Mouse (Mus musculus) spleen, postnatal 14 days (tissue): ENCODE measurements around the gene Cyb561d1.
A peak's percentile ranks its signal among the peaks of the same experiment; 100 is the strongest.

Experiments
- DNase-seq, 2 experiments: peaks; one replicate each; pipeline ENCODE4 v3.0.0; 2021 to 2022; ENCODE audit warnings: low spot score in 2 of 2

Cyb561d1 gene

DNA sequence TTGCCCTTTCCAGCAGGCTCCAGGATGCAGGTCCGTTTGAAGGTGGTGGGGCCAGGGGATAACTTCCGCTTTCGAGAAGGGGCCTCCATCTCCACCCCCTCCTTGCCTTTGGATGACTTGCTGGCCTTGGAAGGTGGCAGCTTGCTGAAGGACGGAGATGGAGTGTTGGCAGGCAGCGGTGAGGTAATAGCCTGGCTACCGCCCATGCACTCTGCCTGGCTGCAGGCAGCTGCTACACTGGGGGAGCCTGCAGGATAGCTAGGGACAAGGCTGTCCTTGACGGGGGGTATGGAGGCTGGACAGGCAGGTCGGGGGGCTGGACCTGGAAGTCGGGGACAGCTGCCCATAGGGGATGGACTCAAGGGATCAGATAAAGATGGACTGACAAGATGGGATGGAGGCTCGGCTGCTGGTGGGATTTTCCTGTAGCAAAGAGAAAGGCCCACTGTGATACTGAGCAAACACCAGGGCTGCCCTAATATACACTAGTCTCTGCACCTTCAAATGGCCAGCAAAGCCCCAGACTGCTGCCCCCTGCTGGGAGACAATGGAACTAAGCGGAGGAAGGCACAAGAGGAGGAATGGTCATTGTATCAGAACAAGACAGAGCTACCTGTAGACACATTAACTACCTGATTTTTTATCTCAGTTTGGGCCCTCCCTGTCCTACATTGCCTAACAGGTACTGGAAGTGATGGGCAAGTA, 2.8 kb upstream of the Cyb561d1 start:
- DNase-seq = peak; percentile 61 to 81

DNA sequence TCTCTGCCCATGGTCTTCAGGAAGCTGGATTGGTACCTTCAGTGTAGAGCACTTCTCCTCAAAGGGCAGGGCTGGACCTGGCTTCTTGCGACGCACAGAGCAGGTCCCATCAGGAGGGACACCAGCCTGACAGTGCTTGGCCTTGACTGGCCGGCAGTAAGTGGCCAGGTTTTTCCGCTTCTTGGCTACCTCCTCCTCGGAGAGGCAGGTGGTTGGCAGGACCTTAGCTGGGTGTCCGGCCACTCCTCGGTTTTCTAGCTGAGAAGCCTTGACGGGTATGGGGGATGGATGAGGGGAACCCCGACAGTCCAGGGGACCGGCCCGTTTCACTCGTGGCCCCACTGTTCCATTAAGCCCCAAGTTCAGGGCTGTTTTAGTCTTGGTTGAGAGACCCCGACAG, 2.2 kb upstream of the Cyb561d1 start:
- no peak for DNase-seq

DNA sequence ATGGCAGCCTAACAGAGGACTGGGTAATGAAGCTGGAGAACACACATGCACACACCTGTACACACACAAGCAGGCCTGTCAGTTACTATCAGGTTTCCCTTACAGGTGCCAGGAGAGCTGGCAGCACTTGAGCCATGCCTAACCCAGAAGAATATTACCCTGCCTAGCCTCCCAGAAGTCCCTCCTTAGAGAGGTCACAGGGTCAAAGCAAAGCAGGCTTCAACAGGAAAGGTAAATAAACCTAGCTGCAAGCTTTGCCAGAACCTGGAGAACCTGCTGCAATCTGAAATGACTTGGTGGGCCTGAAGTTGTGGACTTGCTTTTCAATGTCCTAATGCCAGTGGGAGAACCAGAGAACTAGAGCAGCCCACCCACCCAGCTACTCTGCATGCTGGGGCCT, 1.5 kb upstream of the Cyb561d1 start:
- DNase-seq = no peak

DNA sequence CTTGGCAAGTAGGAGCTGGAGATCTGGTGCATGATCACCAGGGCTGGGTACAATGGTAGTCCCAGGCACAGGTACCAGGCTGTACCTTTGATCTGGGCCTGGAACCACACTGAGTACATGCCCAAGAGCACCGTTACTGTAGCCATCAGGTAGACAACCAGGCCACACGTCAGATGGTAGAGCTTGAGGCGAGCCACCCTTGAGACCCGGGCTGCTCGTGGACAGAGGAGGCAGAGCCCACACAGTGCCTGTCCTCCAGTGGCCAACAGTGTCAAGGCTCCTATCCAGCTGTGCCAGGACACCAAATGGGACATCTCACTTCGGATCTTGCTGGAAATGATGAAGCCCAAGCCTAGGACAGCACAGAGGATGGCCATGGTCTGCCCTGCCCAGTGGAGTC, 1.8 kb downstream of the Cyb561d1 start:
- no peak for DNase-seq

DNA sequence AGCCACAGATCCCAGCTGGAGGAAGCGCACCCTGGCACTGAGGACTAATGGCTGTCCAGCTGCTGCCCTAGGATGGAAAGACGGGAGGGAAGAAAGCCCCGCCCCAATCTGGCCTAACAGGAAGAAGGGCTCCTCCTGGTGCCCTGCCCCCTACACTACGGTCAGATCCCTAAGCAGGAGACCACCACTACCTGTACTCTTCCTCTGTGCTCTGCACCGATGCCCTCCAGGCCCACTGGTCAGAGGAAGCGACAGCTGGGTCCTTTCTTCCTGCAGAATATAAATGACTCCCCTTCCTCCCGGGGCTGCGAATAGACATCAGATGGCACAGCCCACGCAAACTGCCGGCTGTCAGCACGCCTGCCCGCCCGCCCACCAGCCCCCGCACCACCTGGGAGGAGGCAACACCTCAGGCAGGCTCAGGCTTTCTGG, 3.9 kb downstream of the Cyb561d1 start:
- no peak for DNase-seq

DNA sequence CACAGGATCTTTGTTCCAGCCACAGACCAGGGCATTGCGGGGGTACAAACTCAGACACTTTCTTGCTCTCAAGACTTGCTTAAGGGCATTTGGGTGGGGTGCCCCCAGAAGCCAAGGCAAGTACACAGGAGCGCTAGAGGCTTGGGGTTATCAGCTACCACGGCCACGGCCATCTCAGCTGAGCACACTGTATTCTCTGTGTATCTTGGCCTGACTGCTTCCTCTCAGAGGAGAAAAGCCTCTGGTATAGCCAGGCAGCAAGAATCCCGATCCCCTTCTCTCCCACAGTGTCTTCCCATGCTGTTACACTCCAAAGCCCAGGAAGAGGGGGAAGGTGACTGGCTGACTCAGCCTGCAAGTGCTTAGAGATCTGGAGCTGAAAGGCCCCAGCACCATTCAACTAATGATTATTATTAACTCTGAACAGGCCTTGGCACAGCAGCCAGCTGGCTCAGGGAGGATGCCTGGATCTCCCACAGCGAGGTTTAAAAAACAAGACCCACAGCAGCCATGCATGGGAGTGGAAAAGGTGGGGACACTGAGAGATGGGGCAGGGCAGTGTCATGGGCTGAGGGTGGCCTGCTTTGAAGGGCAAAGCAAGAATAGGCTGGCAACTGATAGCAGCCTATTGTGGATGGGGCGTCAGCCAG, 4.9 kb downstream of the Cyb561d1 start:
- DNase-seq = no peak

DNA sequence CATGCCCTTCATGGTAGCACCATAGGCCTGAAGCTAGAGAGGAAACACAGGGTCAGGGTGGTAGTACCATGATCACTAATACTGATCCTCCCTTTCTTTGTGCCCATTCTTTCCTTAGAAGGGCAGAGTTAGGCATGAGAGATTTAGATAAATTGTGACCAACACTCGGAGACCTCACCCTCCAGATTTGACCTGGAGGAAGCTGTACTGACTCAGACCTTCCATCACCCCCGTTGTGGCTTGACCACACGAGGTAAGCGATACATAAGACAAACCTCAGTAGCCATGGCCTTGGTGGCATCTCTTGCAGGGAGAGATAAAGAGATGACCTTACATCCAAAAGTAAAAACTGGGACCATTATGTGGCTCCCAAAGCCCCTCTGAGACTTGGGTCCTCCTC, 5.7 kb downstream of the Cyb561d1 start:
- no peak for DNase-seq

DNA sequence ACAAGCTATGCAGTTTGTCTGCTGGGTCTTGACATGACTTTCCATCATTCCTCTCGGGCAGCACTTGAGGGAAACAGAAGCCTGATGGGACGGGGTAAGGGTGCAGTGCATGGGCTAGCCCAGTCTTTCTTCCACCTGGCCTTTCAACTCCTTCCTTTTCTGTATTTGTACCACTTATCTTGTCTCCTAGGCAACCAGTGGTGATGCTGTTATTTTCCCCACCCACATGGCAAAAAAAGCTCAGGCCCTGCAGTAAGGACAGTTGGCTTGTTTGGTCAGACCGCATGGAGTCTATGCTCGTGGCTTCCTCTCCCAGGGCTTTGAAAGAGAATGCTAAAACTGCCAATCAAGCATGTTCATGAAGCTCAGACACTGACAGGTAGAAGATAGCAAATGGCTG, 7.3 kb downstream of the Cyb561d1 start:
- DNase-seq = no peak

DNA sequence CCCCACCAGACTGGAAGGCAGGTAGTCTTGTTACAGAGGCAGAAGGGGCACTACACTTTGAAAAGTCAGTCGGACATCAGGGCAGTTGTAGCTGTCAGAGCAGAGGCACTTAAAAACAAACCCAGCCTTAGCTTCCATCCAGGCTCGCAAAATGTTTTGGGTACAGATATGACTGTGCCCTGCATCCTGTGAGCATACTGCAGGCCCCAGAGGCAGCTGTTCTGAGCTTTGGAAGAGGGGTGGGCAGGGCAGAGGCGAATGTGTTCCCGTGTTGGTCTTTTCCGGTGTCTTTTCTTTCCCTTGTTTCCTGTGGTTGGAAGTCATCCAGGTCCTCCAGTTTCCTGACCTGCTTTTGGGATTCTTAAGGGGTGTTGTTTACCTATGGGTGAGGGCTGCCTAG, 11.1 kb downstream of the Cyb561d1 start:
- no peak for DNase-seq

DNA sequence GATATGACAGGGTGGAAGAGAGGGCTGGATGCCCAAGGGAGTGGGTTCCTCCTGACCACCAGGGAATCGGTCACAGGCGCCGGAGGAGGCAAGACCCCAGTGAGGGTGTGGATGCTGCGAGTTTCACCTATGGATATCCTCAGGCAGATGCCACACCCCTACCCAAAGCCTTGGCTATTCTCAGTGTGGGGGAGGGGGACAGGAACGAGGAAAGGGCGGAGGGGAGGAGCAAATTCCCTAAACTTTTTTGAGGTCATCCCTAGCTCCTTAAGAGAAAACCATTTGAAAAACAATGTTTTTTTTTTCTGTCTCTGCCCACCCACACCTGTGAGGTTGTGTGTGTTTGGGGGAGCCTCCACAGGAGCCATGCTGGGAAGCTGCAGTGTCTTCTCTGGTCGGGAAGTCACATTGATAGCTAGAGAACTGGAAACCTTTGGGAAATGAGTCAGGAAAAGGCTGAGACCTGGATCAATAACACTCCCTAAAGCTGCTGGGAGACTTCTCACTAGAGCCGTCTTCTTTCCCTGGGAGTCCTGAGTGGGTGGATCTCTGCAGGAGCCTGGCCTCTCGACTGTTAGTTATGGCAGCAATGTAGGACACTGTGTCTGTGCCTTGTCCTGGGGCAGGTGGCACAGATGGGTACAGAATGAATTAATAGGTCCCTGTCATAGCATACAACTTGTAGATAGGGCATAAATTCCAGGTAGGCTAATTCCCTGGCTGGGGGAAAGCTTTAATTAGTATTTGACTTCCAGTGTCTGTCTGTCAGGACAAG, 12.1 kb downstream of the Cyb561d1 start:
- DNase-seq = no peak

DNA sequence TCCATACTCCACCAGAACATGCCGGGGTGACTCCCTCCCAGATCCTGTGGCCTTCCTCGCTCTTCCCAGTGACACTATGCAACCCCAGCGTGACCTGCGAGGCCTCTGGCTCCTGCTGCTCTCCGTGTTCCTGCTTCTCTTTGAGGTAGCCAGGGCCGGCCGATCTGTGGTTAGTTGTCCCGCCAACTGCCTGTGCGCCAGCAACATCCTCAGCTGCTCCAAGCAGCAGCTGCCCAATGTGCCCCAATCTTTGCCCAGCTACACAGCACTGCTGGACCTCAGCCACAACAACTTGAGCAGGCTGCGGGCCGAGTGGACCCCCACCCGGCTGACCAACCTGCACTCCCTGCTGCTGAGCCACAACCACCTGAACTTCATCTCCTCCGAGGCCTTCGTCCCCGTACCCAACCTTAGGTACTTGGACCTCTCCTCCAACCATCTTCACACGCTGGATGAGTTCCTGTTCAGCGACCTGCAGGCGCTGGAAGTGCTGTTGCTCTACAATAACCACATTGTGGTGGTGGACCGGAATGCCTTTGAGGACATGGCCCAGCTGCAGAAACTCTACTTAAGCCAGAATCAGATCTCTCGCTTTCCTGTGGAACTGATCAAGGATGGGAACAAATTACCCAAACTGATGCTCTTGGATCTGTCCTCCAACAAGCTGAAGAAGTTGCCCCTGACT, 13.8 kb downstream of the Cyb561d1 start:
- no peak for DNase-seq

DNA sequence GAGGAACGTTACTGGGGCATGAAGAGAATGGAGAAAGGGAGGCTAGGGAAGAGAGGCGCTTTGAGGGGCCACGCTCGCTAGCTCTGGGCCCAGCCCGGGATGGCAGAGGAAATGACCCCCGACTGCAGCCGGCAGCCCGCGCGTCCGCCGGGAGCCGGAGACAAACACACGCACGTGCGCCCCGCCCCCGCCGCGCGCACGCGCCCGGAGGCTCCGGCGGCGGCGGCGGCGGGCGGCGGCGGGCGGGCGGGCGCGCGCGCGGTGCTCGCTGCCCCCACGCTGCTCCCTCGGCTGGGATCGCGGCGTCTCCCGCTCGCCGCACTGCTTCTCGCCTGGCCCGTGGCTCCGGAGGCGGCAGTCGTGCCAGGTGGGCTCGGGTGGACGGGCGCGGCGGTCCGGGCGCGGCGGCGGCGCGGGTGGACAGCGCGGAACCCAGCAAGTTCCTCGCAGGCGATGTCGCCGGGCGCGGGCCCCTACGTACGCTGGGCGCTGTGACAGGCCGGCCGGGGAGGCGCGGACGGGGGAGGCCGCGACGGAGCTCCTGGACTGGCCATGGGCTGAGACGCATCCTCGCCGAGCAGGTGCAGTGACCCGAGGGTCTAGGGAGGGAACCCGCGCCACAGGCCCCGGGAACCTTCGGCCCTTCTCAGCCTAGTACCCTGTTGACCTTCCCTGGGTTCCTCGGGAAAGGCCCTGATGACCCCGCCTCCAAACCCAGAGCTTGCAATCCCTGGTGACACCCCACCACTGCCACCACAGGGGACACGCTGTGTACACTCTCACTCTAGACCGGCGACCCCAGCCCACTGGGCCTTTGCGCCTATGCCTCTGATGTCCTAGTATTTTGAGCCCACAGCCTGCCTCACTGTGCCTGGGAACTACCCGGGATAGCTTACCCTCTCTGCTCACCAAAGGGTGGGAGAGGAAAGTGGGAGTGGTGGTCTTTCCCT, 14.6 kb downstream of the Cyb561d1 start, which contains the start of gene Amigo1:
TSS of gene Amigo1 (plus strand) at position 238 of the 950 bp plus-strand sequence.
- no peak for DNase-seq

DNA sequence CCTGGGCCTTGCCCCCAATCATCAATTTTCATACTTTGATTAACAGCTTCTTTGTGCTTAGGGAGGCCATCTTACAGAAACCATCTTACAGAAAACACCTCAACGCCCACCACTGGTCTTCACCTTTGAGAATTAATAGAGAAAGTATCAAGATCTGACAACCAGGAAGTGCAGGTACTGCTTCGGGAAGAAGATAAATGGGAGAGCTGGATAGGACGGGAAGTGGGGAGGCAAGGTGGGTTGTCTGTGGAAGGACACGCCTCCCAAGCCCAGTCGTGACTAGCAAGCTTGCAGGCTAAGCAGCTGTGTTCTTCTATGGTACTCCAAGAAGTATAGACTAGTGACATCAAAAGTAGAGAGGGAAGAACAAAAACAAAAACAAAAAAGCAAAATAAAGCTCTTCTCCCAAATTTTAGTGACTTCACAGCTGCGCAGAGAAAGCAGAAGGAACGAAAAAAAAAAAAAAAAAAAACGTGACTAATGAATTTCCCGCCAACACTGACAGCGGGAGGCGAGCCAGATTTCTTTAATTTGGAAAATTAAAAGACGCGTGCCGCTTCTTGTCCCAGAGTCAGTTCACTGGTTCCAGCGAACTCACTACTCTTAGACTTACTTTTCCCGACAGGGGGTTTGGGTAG, 15.4 kb downstream of the Cyb561d1 start:
- DNase-seq = no peak

DNA sequence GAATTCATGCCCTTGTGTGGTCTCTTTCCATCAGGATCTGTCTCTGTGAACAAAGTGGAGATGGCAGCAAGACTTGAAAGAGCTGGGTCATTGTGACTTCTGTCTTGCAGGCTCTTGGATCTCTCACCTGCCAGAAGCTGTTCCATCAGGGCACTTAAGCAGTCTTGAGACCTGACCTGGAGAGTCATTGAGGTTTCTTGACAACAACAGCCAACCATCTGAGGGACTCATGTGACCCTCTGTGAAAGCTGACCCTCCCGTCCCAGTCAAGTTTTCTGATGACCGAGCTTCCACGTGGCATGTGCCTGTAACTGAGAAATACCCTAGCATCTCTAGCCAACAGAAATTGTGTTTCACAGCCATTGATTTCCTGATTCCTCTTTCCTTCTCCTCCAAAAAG, 16.3 kb downstream of the Cyb561d1 start:
- DNase-seq = no peak

DNA sequence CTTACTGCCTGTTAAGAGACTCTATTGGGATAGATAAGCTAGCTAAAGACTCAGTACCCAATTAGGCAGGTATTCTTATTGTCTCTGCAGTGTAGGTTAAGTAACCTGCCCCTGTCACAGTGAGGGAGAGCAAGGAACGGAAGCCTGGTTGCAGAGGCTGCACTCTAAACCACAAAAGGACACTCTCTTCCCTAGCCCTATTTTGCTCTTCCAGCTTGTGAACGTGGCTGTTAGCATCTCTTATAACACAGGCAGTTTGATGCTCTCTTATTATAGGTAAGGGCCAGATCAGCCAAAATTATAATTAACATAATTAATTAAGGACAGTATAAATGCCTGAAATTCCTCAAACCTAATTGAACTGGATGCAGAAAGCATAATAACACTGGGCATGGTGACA, 20.5 kb downstream of the Cyb561d1 start:
- no peak for DNase-seq

DNA sequence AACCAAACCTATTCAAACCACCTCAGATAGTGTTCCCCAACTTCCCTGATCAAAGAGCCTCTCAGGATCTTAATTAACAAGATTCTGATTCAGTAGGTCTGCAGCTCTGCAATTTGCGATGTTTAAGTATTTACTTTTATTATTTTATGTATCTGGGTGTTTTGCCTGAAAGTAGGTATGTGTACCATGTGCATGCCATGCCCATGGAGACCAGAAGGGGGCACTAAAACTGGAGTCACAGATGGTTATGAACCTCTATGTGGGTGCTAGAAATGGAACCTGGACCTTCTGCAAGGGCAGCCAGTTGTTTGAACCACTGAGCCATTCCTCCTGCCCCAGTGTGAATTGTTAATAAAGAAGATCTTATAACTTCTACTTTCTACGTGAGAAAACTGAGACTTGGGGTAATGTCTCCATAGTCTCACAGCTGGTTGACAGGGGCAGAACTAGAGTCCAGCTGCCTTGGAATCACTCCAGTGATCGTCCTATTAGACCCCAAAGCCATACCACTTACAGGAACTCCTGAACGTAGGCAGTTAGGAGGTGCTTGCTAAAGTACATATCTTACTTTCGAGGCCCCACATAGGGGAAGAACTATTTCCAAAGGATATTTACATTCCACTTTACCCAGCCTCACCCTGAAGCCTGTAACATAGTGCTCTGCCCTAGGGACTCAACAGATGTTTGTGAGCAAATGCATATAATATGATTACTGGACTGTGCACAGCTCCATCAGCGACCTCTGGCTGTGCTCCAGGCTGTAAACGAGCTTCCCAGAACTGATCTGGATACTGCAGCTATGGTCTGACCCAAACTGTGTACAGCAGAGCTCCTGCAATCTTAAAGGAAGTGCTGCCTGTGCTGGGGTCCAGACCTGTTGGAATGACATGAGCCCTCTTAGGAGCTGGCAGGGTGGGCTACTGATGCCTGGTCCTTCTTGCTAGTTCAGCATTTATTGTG, 22.0 kb downstream of the Cyb561d1 start:
- DNase-seq = no peak

DNA sequence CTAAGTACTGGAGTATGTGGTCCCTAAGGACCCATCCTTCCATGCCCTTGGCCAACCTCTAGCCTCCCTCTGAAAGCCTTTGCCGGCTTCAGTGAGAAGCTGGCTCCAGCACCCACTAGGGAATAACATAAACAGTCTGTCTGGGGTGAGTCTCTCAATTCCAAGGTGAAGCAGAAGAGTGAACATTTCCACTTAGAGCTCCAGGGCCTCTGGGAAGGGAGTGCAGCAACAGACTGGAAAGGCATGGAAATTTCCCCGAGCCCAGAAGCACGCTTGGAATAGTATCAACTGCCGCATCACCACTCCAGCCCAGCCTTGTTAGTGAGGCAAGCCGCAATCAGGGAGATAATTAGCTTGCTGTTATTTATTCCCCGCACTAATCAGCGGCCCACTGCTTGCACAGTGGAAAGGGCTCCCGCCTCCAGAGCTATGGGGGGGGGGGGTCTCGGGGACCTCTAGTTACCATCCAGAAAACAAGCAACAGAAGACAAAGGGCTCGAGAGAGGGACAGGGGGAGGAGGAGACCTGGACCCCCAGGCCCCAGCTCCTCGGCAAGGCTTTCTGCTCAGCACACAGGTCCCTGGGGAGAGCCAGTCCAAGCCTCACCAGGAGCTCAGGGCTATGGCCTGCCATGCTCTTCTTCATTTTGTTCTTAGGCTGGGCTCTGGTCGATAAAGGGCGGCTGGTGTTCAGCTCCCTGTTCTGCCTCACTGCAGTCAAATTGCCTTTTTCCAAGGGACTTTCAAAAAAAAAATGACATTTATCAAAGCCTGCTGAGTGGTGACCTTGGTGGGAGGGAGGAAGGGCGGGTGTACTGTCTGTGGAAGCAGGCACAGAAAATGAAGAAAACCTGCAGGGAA, 26.1 kb downstream of the Cyb561d1 start:
- no peak for DNase-seq

DNA sequence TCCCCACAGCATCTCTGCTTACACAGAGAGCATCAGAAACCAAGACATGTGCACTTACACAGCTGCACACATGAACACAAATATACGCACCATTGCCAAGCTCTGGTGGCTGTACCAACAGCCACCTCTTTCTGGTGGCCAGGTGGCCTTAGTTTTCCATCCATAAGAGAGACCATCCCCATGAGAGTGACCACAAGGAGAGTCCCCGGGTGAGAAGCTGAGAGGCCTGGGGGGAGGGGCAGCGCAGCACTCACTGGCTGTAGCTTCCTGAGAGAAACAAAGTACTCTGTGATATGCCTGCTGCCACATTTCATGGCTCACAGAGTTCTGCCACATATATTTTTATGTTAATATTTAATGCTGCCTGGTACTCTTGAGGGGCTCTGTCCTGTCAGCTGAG, 31.8 kb downstream of the Cyb561d1 start:
- no peak for DNase-seq
